Mouse (Mus musculus): ENCODE results near the gene Zbtb32. TPM values are rescaled to one million over a fixed set of nuclear protein-coding genes. Genes with fewer than 3 reads are reported as not detected.

The Zbtb32 gene
- polyA plus RNA-seq, 1 experiment from 2014 or later = 0.23 TPM

GRCm38 (mm10) chr7:30563117-30563905 lies 35.4 kb downstream of the Zbtb32 start, which contains the start of the genes U2af1l4, Gm49396 and Psenen:
U2af1l4 (plus strand) TSS chr7:30563301.
Gm49396 (plus strand) TSS chr7:30563344.
Psenen (minus strand) TSS chr7:30563627.
- Histone ChIP-seq H3K4me3 (replicated peaks; ENCODE audit: low read length) (peak within 1 kb of the TSS; percentile 86), H3K36me3 (ENCODE audit: control insufficient read depth, insufficient read depth) (no peaks in the 10 kb centered on the region), H3K27ac (ENCODE audit: low read length) (peak within 1 kb of the TSS; percentile 92), H3K9me3 (ENCODE audit: control insufficient read depth, low read length) (no peaks in the 10 kb centered on the region), H3K4me2 (ENCODE audit: low read length) (peak within 1 kb of the TSS; percentile 71), H3K9ac (replicated peaks; ENCODE audit: low read depth, low read length) (peak within 1 kb of the TSS; percentile 83), H3K27me3 (replicated peaks; ENCODE audit: control insufficient read depth, insufficient read depth, low read length) (no peaks in the 10 kb centered on the region), H3K4me1 (replicated peaks; ENCODE audit: control insufficient read depth, insufficient read depth, low read length) (peaks cover 27% of the 10 kb centered on the region)
- peak; percentile 87 for ATAC-seq
- WGBS = under 1% methylated on average over 45 of the region's 45 CpGs

DNA sequence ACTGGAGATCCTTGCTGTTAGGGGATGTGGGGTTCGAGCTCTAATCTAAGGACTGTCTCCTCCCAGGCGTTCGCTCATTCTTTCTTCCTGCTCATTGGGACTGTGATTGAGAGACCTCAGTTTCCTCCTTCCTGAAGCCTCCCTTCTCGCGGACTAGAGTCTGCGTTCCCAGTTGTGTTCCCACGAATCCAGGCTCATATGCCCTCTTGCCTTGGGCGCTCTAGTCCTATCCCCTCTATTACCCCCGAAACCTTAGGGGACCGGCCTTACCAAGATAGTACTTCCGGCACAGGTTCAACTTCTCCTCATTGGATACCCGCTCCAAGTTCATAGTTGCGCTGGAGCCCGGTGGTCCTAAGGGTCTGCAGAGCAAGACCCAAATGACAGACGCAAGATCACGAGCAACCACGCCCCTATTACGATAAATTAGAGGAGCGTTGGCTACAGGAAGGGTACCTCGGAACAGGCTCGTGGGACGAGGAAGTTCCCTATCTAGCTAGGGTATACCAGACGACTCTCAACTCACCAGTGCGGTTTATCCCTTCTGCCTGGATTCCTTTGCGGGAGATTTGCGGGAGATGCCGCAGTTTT lies 36.1 kb downstream of the Zbtb32 start:
- Histone ChIP-seq H3K27ac (ENCODE audit: low read length) (peak overlapping the region; percentile 38), H3K4me3 (replicated peaks; ENCODE audit: low read length) (peak overlapping the region; percentile 86), H3K9ac (replicated peaks; ENCODE audit: low read depth, low read length) (peak overlapping the region; percentile 53), H3K9me3 (ENCODE audit: control insufficient read depth, low read length) (no peaks in the 10 kb centered on the region), H3K27me3 (replicated peaks; ENCODE audit: control insufficient read depth, insufficient read depth, low read length) (no peaks in the 10 kb centered on the region), H3K4me1 (replicated peaks; ENCODE audit: control insufficient read depth, insufficient read depth, low read length) (peaks cover 33% of the 10 kb centered on the region), H3K4me2 (ENCODE audit: low read length) (peak overlapping the region; percentile 71), H3K36me3 (ENCODE audit: control insufficient read depth, insufficient read depth) (0 out of 2 replicates have a peak, but pooled peaks cover under 1% of the 10 kb centered on the region)
- WGBS = 2% methylated on average over 27 of the region's 27 CpGs
- ATAC-seq = no peak

DNA sequence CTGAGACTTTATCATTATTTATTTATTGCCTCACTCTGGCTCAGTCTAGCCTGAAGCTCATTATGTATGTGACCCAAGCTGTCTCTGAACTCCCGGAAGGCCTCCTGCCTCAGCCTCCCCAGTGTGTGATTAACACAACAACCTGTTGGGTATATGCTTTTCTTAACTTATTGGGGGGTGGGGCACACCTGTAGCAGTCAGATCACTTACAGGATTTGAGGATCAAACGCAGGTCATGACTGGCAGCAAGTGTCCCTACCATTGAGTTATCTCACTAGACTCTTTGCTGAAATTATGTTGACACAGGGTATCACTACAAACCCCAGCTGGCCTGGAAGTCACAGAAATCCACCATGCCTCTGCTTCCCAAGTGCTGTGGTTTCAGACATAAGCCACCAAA lies 38.4 kb downstream of the Zbtb32 start:
- H3K27me3 ChIP-seq (replicated peaks; ENCODE audit: control insufficient read depth, insufficient read depth, low read length) = no peaks in the 10 kb centered on the region
- H3K4me3 ChIP-seq (replicated peaks; ENCODE audit: low read length) = no peak overlapping the region; the same call in 1 of the 2 replicates
- ATAC-seq = no peak
- no peak overlapping the region for H3K27ac ChIP-seq (ENCODE audit: low read length)
- H3K4me2 ChIP-seq (ENCODE audit: low read length) = no peak overlapping the region
- H3K9ac ChIP-seq (replicated peaks; ENCODE audit: low read depth, low read length) = no peak overlapping the region
- H3K4me1 ChIP-seq (replicated peaks; ENCODE audit: control insufficient read depth, insufficient read depth, low read length) = peaks cover 33% of the 10 kb centered on the region
- 0 out of 2 replicates have a peak, but pooled peaks cover 15% of the 10 kb centered on the region for H3K36me3 ChIP-seq (ENCODE audit: control insufficient read depth, insufficient read depth)
- H3K9me3 ChIP-seq (ENCODE audit: control insufficient read depth, low read length) = no peaks in the 10 kb centered on the region
- WGBS = 77% methylated on average over 2 of the region's 2 CpGs

GRCm38 (mm10) chr7:30559443-30559954 lies 39.2 kb downstream of the Zbtb32 start, which contains the start of gene Lin37:
Lin37 (minus strand) TSS chr7:30559838.
- Histone ChIP-seq H3K27ac (ENCODE audit: low read length) (peak within 1 kb of the TSS; percentile 16; the same call in 1 of the 2 replicates), H3K4me1 (replicated peaks; ENCODE audit: control insufficient read depth, insufficient read depth, low read length) (peaks cover 32% of the 10 kb centered on the region), H3K9ac (replicated peaks; ENCODE audit: low read depth, low read length) (peak within 1 kb of the TSS; percentile 67), H3K36me3 (ENCODE audit: control insufficient read depth, insufficient read depth) (0 out of 2 replicates have a peak, but pooled peaks cover 15% of the 10 kb centered on the region), H3K9me3 (ENCODE audit: control insufficient read depth, low read length) (no peaks in the 10 kb centered on the region), H3K27me3 (replicated peaks; ENCODE audit: control insufficient read depth, insufficient read depth, low read length) (no peaks in the 10 kb centered on the region), H3K4me2 (ENCODE audit: low read length) (peak within 1 kb of the TSS; percentile 82), H3K4me3 (replicated peaks; ENCODE audit: low read length) (peak within 1 kb of the TSS; percentile 60)
- WGBS = under 1% methylated on average over 20 of the region's 20 CpGs
- ATAC-seq = peak; percentile 89

- H3K27me3 ChIP-seq (replicated peaks; ENCODE audit: control insufficient read depth, insufficient read depth, low read length) = no peaks in the 10 kb centered on the region
- peaks cover 26% of the 10 kb centered on the region for H3K4me1 ChIP-seq (replicated peaks; ENCODE audit: control insufficient read depth, insufficient read depth, low read length)
- peak overlapping the region; percentile 82 for H3K4me2 ChIP-seq (ENCODE audit: low read length)
- 12% methylated on average over 12 of the region's 12 CpGs for WGBS
- 0 out of 2 replicates have a peak, but pooled peaks cover 15% of the 10 kb centered on the region for H3K36me3 ChIP-seq (ENCODE audit: control insufficient read depth, insufficient read depth)
- 0 out of 2 replicates have a peak overlapping the region, but pooled peaks have one; percentile 16 for H3K27ac ChIP-seq (ENCODE audit: low read length)
- no peaks in the 10 kb centered on the region for H3K9me3 ChIP-seq (ENCODE audit: control insufficient read depth, low read length)
- peak overlapping the region; percentile 60 for H3K4me3 ChIP-seq (replicated peaks; ENCODE audit: low read length)
- H3K9ac ChIP-seq (replicated peaks; ENCODE audit: low read depth, low read length) = peak overlapping the region; percentile 67
- no peak for ATAC-seq
Observed at GRCm38 (mm10) chr7:30558656-30559442, 39.9 kb downstream of the Zbtb32 start.

DNA sequence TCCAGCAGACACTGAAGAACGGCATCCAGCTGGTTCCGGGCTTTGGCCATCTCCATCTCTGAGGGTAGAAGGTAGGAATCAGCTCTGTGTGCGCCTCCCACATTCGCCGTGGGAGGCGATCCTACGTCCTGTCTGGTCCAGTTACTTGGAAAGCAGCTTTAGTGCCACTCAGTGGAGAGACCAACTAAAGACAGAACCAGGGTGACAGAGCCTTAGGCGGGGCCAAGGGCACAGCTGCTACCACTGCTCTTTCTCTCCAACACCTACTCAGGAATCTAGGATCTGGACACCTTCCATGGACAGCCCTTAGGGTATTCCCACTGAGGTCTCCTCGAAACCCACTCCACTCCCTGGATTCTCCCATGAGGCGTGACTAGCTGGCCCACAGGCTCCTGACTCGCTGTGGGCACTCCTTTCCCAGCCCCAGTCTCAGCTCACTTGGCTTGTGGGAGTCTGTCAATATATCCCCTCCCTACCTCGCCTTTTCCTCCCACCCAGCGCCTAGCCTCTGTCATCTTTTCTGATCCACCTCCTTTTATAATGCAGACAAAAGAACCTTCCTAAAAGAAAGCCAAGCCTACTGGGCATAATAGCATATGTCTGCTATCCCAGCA lies 40.7 kb downstream of the Zbtb32 start:
- WGBS = 89% methylated on average over 13 of the region's 13 CpGs
- Histone ChIP-seq H3K4me1 (replicated peaks; ENCODE audit: control insufficient read depth, insufficient read depth, low read length) (peaks cover 31% of the 10 kb centered on the region), H3K36me3 (ENCODE audit: control insufficient read depth, insufficient read depth) (0 out of 2 replicates have a peak, but pooled peaks cover 15% of the 10 kb centered on the region), H3K9ac (replicated peaks; ENCODE audit: low read depth, low read length) (no peak overlapping the region), H3K4me3 (replicated peaks; ENCODE audit: low read length) (no peak overlapping the region), H3K4me2 (ENCODE audit: low read length) (no peak overlapping the region), H3K27me3 (replicated peaks; ENCODE audit: control insufficient read depth, insufficient read depth, low read length) (no peaks in the 10 kb centered on the region), H3K27ac (ENCODE audit: low read length) (no peak overlapping the region), H3K9me3 (ENCODE audit: control insufficient read depth, low read length) (no peaks in the 10 kb centered on the region)
- no peak for ATAC-seq

DNA sequence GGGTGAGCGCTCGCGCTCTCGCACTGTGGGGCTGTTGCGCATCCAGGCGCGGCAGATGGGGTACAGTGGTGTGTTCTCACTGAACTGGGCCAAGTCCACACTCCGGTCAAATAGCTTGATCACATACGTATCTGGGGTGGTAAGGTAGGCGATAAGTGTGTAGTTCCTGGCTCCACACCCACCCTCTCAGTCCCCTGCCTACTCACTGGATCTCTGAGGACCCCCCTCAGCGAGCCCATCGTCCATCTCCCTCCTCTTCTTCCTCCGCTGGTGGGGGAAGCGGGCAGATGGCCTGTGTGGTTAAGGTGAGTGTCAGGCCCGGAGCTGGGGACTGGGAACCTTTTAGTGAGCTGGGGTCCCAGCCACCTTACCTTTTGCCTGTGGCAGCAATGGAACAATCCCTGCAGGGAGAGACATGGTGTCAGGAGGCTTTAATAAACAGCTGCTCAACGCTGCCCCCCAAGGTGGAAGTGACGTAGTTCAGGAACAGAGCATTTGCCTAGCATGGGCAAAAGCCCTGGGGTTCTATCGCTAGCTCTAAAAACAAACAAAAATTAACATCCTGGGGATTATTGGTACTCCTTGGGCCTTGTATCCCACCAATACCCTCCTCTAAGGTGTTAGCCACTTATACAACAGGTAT lies 41.7 kb downstream of the Zbtb32 start:
- 92% methylated on average over 18 of the region's 18 CpGs for WGBS
- peaks cover 32% of the 10 kb centered on the region for H3K4me1 ChIP-seq (replicated peaks; ENCODE audit: control insufficient read depth, insufficient read depth, low read length)
- H3K9me3 ChIP-seq (ENCODE audit: control insufficient read depth, low read length) = no peaks in the 10 kb centered on the region
- H3K4me2 ChIP-seq (ENCODE audit: low read length) = no peak overlapping the region
- H3K4me3 ChIP-seq (replicated peaks; ENCODE audit: low read length) = no peak overlapping the region
- no peak overlapping the region for H3K9ac ChIP-seq (replicated peaks; ENCODE audit: low read depth, low read length)
- H3K36me3 ChIP-seq (ENCODE audit: control insufficient read depth, insufficient read depth) = 0 out of 2 replicates have a peak, but pooled peaks cover 15% of the 10 kb centered on the region
- no peak overlapping the region for H3K27ac ChIP-seq (ENCODE audit: low read length)
- no peaks in the 10 kb centered on the region for H3K27me3 ChIP-seq (replicated peaks; ENCODE audit: control insufficient read depth, insufficient read depth, low read length)
- no peak for ATAC-seq

All from forebrain, embryonic 16.5 days (tissue).